Mouse (Mus musculus) C2C12 (cell line): ENCODE measurements around the gene Gng7.

Source experiments
- CEBPB ChIP-seq: IDR thresholded peaks from one replicate; pipeline ENCODE4 v1.6.1; 2011; ENCODE audit warnings: low read depth, mild to moderate bottlenecking, control low read depth, moderate library complexity
- CTCF ChIP-seq: IDR thresholded peaks from one replicate; pipeline ENCODE4 v1.5.1; 2011; ENCODE audit not compliant: control insufficient read depth, insufficient read depth, insufficient read length
- FOSL1 ChIP-seq: IDR thresholded peaks from one replicate; pipeline ENCODE4 v1.8.0; 2011; ENCODE audit warnings: mild to moderate bottlenecking, low read length; ENCODE audit not compliant: poor library complexity, insufficient read depth, severe bottlenecking
- MAX ChIP-seq: IDR thresholded peaks from one replicate; pipeline ENCODE4 v1.6.1; 2011; ENCODE audit warnings: mild to moderate bottlenecking, control low read depth
- USF1 ChIP-seq: IDR thresholded peaks from one replicate; pipeline ENCODE4 v1.6.1; 2011; ENCODE audit warnings: low read depth, mild to moderate bottlenecking, control low read depth, moderate library complexity

- TF ChIP-seq CTCF: no peak
- TF ChIP-seq MAX: no peak
- TF ChIP-seq USF1: no peak
- no peak for TF ChIP-seq FOSL1
- no peak for TF ChIP-seq CEBPB
Measured at GRCm38 (mm10) chr10:81006005-81006677, 8.6 kb downstream of the Gng7 start.
